Mouse (Mus musculus) hindbrain, embryonic 16.5 days (tissue): ENCODE results near the gene Rassf10. TPM values are rescaled to one million over a fixed set of nuclear protein-coding genes. Genes with fewer than 3 reads are reported as not detected.

Experiments
- ATAC-seq: fragments of 200-750 bp; cut with Nextera tagmentation; 2 replicates; pipeline ENCODE4 v1.8.0; 2017; ENCODE audit warnings: moderate TSS enrichment, moderate library complexity
- H3K27ac ChIP-seq: fragments of 300-500 bp; sonication (generic); 2 replicates; pipeline ENCODE4 v1.5.1; 2014; ENCODE audit warnings: low read depth, mild to moderate bottlenecking, control low read depth, low read length, moderate library complexity
- H3K27me3 ChIP-seq: fragments of 300-500 bp; sonication (generic); replicated peaks from 2 replicates; pipeline ENCODE4 v1.6.1; 2014; ENCODE audit warnings: low read length; ENCODE audit not compliant: control insufficient read depth, insufficient read depth
- H3K36me3 ChIP-seq: fragments of 300-500 bp; sonication (generic); 2 replicates; pipeline ENCODE4 v1.6.1; 2014; ENCODE audit warnings: mild to moderate bottlenecking, low read length, moderate library complexity, mixed read lengths; ENCODE audit not compliant: control insufficient read depth, insufficient read depth
- H3K4me1 ChIP-seq: fragments of 300-500 bp; sonication (generic); 2 replicates; pipeline ENCODE4 v1.6.1; 2014; ENCODE audit warnings: low read depth, low read length; ENCODE audit not compliant: control insufficient read depth, insufficient read depth
- H3K4me2 ChIP-seq: fragments of 300-500 bp; sonication (generic); 2 replicates; pipeline ENCODE4 v1.6.1; 2014; ENCODE audit warnings: mild to moderate bottlenecking, low read length, control low read depth, moderate library complexity
- H3K4me3 ChIP-seq: fragments of 300-500 bp; sonication (generic); 2 replicates; pipeline ENCODE4 v1.5.1; 2014; ENCODE audit warnings: mild to moderate bottlenecking, low read length, control low read depth, moderate library complexity
- H3K9ac ChIP-seq: fragments of 300-500 bp; sonication (generic); 2 replicates; pipeline ENCODE4 v1.6.1; 2014; ENCODE audit warnings: low read depth, mild to moderate bottlenecking, control low read depth, low read length, moderate library complexity
- H3K9me3 ChIP-seq: fragments of 300-500 bp; sonication (generic); 2 replicates; pipeline ENCODE4 v1.6.1; 2014; ENCODE audit warnings: mild to moderate bottlenecking, low read length, moderate library complexity; ENCODE audit not compliant: control insufficient read depth
- WGBS: fragments of 180-500 bp; shearing (Covaris S2); extraction: QIAGEN DNeasy Blood & Tissue Kit; methylation state at CpG from one replicate; pipeline ENCODE4 v1.1.7; 2014; 5-methylcytosine and 5-hydroxymethylcytosine counted together
- polyA plus RNA-seq: library from polyadenylated mRNA; unstranded; fragments of >200 nt; fragmentation: Nextera tagmentation; extraction: Ambion mirVana; gene quantifications from 2 replicates; pipeline ENCODE4 v1.2.1, GENCODE M21; 2015

The Rassf10 gene
- polyA plus RNA-seq, 1 experiment from 2014 or later = 3.7 TPM

- 65% methylated on average over 17 of the region's 17 CpGs for WGBS
- Histone ChIP-seq H3K4me2 (no peak overlapping the region), H3K36me3 (no peaks in the 10 kb centered on the region), H3K4me1 (no peaks in the 10 kb centered on the region; the same call in 1 of the 2 replicates), H3K9ac (no peak overlapping the region), H3K9me3 (no peaks in the 10 kb centered on the region), H3K4me3 (no peak overlapping the region), H3K27ac (no peak overlapping the region), H3K27me3 (no peaks in the 10 kb centered on the region)
- ATAC-seq = no peak
Measured at GRCm38 (mm10) chr7:112984704-112985577, 31.2 kb downstream of the Rassf10 start.

DNA sequence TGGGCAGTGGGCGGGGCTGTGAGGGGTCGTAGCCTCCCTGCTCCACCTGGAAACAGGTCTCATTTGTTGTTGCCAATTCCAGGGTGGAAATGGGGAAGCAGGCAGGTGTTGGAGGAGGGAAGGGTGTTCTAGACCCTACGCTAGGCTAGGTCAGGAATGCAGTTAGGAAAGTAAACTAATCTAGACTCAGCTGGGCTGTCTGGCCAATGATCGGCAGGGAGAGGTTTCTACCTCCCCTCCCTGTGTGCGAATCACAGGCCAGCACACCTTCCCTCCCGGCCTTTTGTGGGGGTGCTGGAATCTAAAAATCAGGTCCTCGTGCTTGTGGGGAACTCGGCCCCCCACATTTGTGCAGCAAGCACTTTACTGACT, 31.8 kb downstream of the Rassf10 start:
- H3K4me2 ChIP-seq = no peak overlapping the region
- no peaks in the 10 kb centered on the region for H3K9me3 ChIP-seq
- no peaks in the 10 kb centered on the region for H3K27me3 ChIP-seq
- 71% methylated on average over 8 of the region's 8 CpGs for WGBS
- H3K9ac ChIP-seq = no peak overlapping the region
- no peak overlapping the region for H3K4me3 ChIP-seq
- no peaks in the 10 kb centered on the region for H3K36me3 ChIP-seq
- H3K4me1 ChIP-seq = no peaks in the 10 kb centered on the region; the same call in 1 of the 2 replicates
- no peak overlapping the region for H3K27ac ChIP-seq
- ATAC-seq = no peak

- no peak overlapping the region for H3K9ac ChIP-seq
- ATAC-seq = no peak
- WGBS = 95% methylated on average over 5 of the region's 5 CpGs
- H3K4me2 ChIP-seq = no peak overlapping the region
- no peaks in the 10 kb centered on the region for H3K36me3 ChIP-seq
- H3K4me1 ChIP-seq = no peaks in the 10 kb centered on the region
- no peaks in the 10 kb centered on the region for H3K27me3 ChIP-seq
- H3K27ac ChIP-seq = no peak overlapping the region
- no peak overlapping the region for H3K4me3 ChIP-seq
- no peaks in the 10 kb centered on the region for H3K9me3 ChIP-seq
Measured at GRCm38 (mm10) chr7:112992928-112993327, 39.2 kb downstream of the Rassf10 start.

DNA sequence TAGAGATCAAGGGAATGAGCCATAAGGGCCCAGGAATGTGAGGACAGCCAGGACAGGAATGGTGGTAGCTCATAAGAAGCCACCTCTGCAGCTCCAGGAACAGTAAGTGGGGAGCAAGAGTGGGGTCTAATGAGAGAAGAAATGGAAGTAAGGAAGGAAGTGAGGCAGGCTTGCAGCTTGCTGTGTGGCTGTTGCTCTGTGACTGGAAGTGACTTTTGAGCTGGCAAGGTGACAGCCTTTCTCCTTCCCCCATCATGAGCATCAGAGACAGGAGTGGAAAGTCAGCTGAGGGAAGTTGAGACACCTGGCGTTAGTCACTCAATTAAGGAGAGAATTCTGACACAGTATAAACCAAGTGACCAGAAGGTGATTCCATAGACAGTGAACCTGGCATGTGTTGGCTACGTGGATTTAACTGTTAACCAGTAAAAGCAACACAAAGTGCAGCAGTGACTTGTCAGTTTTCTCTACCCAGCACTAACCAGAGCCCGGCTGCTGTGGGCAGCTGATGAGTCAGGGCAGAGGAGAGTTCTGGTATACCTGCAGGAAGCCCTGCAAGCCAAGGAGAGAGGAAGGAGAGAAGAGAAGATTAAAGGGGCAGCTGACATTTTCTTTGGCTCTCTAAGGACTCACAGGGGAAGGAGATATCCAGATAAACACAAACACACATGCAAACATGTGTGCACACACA, 49.9 kb downstream of the Rassf10 start:
- Histone ChIP-seq H3K9me3 (no peaks in the 10 kb centered on the region), H3K4me2 (no peak overlapping the region), H3K4me1 (no peaks in the 10 kb centered on the region), H3K9ac (no peak overlapping the region), H3K36me3 (no peaks in the 10 kb centered on the region), H3K27ac (no peak overlapping the region), H3K27me3 (no peaks in the 10 kb centered on the region), H3K4me3 (no peak overlapping the region)
- no peak for ATAC-seq
- 88% methylated on average over 3 of the region's 3 CpGs for WGBS

DNA sequence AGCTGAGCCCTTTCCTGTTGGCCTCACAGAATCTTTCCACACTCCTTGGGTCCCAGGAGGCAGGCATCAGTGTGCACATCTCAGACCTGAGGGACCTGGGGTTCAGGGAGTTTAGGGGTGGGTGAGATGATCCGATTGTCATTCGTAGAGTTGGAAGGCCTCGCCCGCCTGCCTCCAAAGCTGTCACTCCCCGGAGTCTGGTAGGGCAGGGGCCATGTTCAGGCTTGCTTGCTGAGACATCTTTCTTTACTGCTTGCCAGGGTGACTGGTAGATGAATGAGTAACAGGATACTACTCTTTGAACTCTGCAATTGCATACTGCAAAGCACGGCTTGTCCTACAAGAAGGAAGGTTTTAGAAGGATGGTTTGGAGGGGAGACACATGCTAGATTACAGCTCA, 52.0 kb downstream of the Rassf10 start:
- Histone ChIP-seq H3K4me3 (no peak overlapping the region), H3K4me1 (no peaks in the 10 kb centered on the region), H3K9ac (no peak overlapping the region), H3K9me3 (no peaks in the 10 kb centered on the region), H3K36me3 (no peaks in the 10 kb centered on the region), H3K27me3 (no peaks in the 10 kb centered on the region), H3K4me2 (no peak overlapping the region), H3K27ac (no peak overlapping the region)
- 92% methylated on average over 6 of the region's 6 CpGs for WGBS
- no peak for ATAC-seq
